Mouse (Mus musculus) hematopoietic stem cell, adult 5-6 weeks (primary cell): ENCODE data around the gene Olfr742. TPM values are rescaled to one million over a fixed set of nuclear protein-coding genes. Genes with fewer than 3 reads are reported as not detected.

Experiments
- ATAC-seq, 2 experiments: fragments of 125-278 bp in 1 of 2; replicated peaks in 1 of 2; 2 replicates each; pipeline ENCODE4 v1.8.0; 2016 to 2017; ENCODE audit warnings: inconsistent platforms in 2 of 2, mild to moderate bottlenecking in 2 of 2, moderate number of reproducible peaks in 2 of 2, low read depth in 1 of 2, moderate TSS enrichment in 1 of 2; ENCODE audit not compliant: low FRiP score in 2 of 2, poor library complexity in 2 of 2, severe bottlenecking in 2 of 2, insufficient read depth in 1 of 2, low TSS enrichment in 1 of 2
- total RNA-seq: library from RNA; stranded (forward); fragments of 172-1452, 232-1000 nt; gene quantifications from 2 replicates; pipeline ENCODE4 v1.2.3, GENCODE M21; 2017

The Olfr742 gene
- total RNA-seq: not detected in 2 replicates

DNA sequence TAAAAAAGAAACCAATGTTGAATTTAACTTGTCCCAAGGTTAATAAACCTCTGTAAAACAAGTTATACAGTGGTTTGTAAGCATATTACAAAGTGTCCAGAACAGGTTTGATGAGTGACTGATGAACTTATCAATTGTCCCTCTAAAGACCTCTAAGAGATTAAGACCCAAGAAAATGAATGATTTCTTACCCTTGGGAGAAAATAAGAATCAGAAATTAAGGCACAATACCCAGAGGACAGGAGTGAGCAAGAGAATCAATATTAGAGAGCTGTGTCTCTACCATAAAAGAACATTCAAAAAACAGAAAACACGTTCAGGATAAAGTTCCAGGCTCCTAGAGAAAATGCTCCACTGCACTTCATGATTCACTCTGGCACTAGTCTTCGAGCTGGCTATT lies at the start of gene Olfr742:
Gene Olfr742, plus strand, starts transcription at position 301 of the 400 bp plus-strand sequence.
- ATAC-seq: no peak

DNA sequence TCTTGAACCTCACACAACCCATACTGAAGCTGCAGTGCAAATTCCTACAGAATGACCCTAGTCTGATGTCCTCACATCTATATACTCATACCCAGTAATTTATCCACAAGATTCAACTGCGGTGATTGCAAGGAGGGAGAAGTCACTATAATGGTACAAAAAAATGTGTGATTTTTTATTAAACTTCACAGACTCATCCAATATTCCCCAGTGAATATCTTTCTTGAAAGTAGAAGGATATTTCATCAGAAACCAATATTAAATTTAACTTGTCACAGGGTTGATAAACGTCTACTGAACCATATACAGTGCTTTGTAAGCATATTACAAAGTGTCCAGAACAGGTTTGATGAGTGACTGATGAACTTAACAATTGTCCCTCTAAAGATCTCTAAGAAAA lies 31.0 kb upstream of the Olfr742 start, which contains the start of gene Olfr741:
Gene Olfr741, plus strand, starts transcription at position 301 of the 400 bp plus-strand sequence.
- no peak for ATAC-seq

DNA sequence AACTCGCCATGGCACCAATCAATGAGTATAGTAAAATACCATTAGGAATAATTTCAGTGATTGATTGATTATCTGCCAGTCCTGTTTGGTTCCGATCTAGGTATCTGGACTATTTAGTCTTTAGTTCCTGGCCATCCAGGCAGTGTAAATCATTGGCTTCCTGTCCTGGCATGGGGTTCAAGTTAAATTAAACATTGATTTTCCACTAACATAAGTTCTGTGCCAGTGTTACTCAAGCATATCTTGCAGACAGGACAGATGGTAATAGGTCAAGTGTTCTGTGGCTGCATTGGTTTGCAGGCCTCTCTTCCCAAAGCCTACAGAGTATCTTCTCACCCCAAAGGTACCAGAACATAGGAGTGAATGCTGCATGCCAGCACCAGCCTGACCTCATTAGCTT lies 25.0 kb upstream of the Olfr742 start:
- no peak for ATAC-seq

DNA sequence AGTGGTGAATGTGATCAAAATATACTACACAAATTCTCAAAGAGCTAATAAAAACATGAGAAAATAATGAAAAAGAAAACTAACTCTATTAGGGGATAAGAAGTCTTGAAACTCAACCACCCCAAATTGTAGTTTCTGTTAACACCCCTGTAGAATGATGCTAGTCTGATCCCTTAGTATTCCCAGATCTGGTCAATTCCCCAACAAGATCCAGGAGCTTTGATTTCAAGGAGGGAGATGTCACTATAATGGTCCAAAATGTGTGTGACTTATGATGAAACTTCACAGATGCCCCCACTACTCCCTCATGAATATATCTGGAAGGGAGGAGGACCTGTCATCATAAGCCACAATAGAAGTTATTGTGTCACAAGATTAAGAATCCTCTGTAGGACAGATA lies 18.1 kb downstream of the Olfr742 start, which contains the start of gene Olfr743:
Gene Olfr743, plus strand, starts transcription at position 301 of the 400 bp plus-strand sequence.
- ATAC-seq: no peak

DNA sequence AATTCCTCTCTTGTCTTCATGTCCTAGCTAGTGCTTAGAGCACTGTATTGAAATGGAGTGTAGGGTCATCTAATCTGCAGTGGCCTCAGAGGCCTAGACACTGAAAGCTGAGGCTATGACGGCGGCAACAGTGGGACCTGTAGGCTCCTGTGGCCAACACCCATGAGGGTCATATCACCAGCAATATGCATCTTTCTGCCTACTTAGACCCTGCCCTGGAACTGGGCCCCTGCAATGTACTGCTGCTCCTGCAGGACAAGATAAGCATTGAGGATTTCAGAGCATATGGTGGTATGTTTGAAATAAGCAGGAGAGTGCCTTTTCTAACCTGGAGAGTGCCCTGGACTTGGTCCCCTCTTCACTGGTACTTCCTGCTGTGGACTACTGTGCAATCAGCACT lies 49.3 kb downstream of the Olfr742 start:
- no peak for ATAC-seq

Other genes starting within 250 kb of the Olfr742 start
- gene Olfr732, start 219.4 kb upstream of the Olfr742 start, total RNA-seq: not detected in 2 replicates
- not detected in 2 replicates for gene Olfr733, start 202.1 kb upstream of the Olfr742 start, total RNA-seq
- gene Olfr734, start 176.8 kb upstream of the Olfr742 start, total RNA-seq: not detected in 2 replicates
- not detected in 2 replicates for gene Olfr735, start 154.7 kb upstream of the Olfr742 start, total RNA-seq
- not detected in 2 replicates for gene Tlr11, start 145.7 kb upstream of the Olfr742 start, total RNA-seq
- not detected in 2 replicates for gene Olfr736, start 122.4 kb upstream of the Olfr742 start, total RNA-seq
- not detected in 2 replicates for gene Olfr738, start 96.0 kb upstream of the Olfr742 start, total RNA-seq
- not detected in 2 replicates for gene Olfr739, start 85.0 kb upstream of the Olfr742 start, total RNA-seq
- gene Olfr740, start 58.1 kb upstream of the Olfr742 start, total RNA-seq: not detected in 2 replicates
- not detected in 2 replicates for gene Olfr741, start 30.9 kb upstream of the Olfr742 start, total RNA-seq
- not detected in 2 replicates for gene Olfr743, start 18.2 kb downstream of the Olfr742 start, total RNA-seq
- not detected in 2 replicates for gene Olfr744, start 111.3 kb downstream of the Olfr742 start, total RNA-seq
- not detected in 2 replicates for gene Olfr745, start 135.8 kb downstream of the Olfr742 start, total RNA-seq
- not detected in 2 replicates for gene Olfr746, start 143.5 kb downstream of the Olfr742 start, total RNA-seq
- not detected in 2 replicates for gene Olfr747, start 189.6 kb downstream of the Olfr742 start, total RNA-seq
- not detected in 2 replicates for gene Olfr748, start 203.8 kb downstream of the Olfr742 start, total RNA-seq
- gene Olfr749, start 241.5 kb downstream of the Olfr742 start, total RNA-seq: not detected in 2 replicates